Mouse (Mus musculus): ENCODE results near the gene Bbs9. TPM values are rescaled to one million over a fixed set of nuclear protein-coding genes. Genes with fewer than 3 reads are reported as not detected.

Gene Bbs9
- total and polyA plus RNA-seq, 3 experiments: 6.9 to 9.1 (median 7.8) TPM

GRCm38 (mm10) chr9:22613271-22613824 is 137.8 kb downstream of the Bbs9 start:
- dilution Hi-C loops (cut with MboI; ENCODE audit: extremely low pct_ligation_motif_present, extremely low pct_unique_long_range_greater_than_20kb, low sequenced_read_pairs) (no loop called here), in situ Hi-C loops (cut with MboI; ENCODE audit: low pct_ligation_motif_present, low pct_unique_long_range_greater_than_20kb, low sequenced_read_pairs) (no loop called here)
- no peak overlapping the region for H3K4me3 ChIP-seq (replicated peaks in 1 of 3; ENCODE audit: low read depth in 2 of 3, low read length in 2 of 3, poor library complexity in 1 of 3)
- H3K4me2 ChIP-seq (ENCODE audit: insufficient read depth, low read depth, poor library complexity, severe bottlenecking): no peak overlapping the region
- H3K9ac ChIP-seq (ENCODE audit: insufficient read depth, low read depth): no peak overlapping the region
- no peaks in the 10 kb centered on the region for H3K79me2 ChIP-seq (replicated peaks; ENCODE audit: control insufficient read depth, extremely low read depth, insufficient read depth, poor library complexity, severe bottlenecking)
- no peak overlapping the region for H3K27ac ChIP-seq (ENCODE audit: insufficient read depth, low read depth)
- H3K27me3 ChIP-seq (replicated peaks): no peaks in the 10 kb centered on the region
- peaks cover 3% of the 10 kb centered on the region for H3K9me3 ChIP-seq (replicated peaks; ENCODE audit: low read length)
- H3K36me3 ChIP-seq (replicated peaks in 1 of 2; ENCODE audit: control insufficient read depth in 1 of 2, insufficient read depth in 1 of 2, low read length in 1 of 2): no peaks in the 10 kb centered on the region
- no peak for DNase-seq (ENCODE audit: extremely low read depth)
- TF ChIP-seq ZKSCAN1 (IDR thresholded peaks at IDR 0.05; ENCODE audit: borderline replicate concordance, low read depth, low read length) (no peak), EP300 (IDR thresholded peaks at IDR 0.05; ENCODE audit: low read length) (no peak), USF1 (IDR thresholded peaks at IDR 0.05; ENCODE audit: low read depth, low read length) (no peak), CTCF (conservative IDR thresholded peaks at IDR 0.05 in 1 of 2, IDR thresholded peaks at IDR 0.05 in 1 of 2; ENCODE audit: low read depth in 2 of 2, low read length in 2 of 2) (no peak), ZNF384 (IDR thresholded peaks at IDR 0.05; ENCODE audit: low read depth, low read length) (no peak), E2F4 (IDR thresholded peaks at IDR 0.05; ENCODE audit: insufficient replicate concordance, low read depth, low read length) (no peak), ELF1 (IDR thresholded peaks at IDR 0.05; ENCODE audit: low read depth, low read length) (no peak), PAX5 (IDR thresholded peaks at IDR 0.05; ENCODE audit: low read length) (no peak)
- no peaks in the 10 kb centered on the region for H3K4me1 ChIP-seq (ENCODE audit: control insufficient read depth in 1 of 2, insufficient read depth in 2 of 2)

GRCm38 (mm10) chr9:22619245-22619644 is 143.7 kb downstream of the Bbs9 start:
- H3K27me3 ChIP-seq (replicated peaks): no peaks in the 10 kb centered on the region
- H3K4me2 ChIP-seq (ENCODE audit: insufficient read depth, low read depth, poor library complexity, severe bottlenecking): no peak overlapping the region
- DNase-seq (ENCODE audit: extremely low read depth): no peak
- peaks cover 3% of the 10 kb centered on the region for H3K9me3 ChIP-seq (replicated peaks; ENCODE audit: low read length)
- TF ChIP-seq NRF1 (IDR thresholded peaks at IDR 0.05; ENCODE audit: low read depth, low read length) (no peak), MAFK (IDR thresholded peaks at IDR 0.05; ENCODE audit: insufficient replicate concordance, low read length) (no peak), MAZ (IDR thresholded peaks at IDR 0.05; ENCODE audit: low read depth, low read length) (no peak), ZC3H11A (IDR thresholded peaks at IDR 0.05; ENCODE audit: low read depth, low read length) (no peak), ZNF384 (IDR thresholded peaks at IDR 0.05; ENCODE audit: low read depth, low read length) (no peak), PAX5 (IDR thresholded peaks at IDR 0.05; ENCODE audit: low read length) (no peak), JUND (conservative IDR thresholded peaks at IDR 0.05; ENCODE audit: low read depth, low read length) (no peak), TBP (conservative IDR thresholded peaks at IDR 0.05; ENCODE audit: low read depth, low read length) (no peak), POLR2AphosphoS2 (IDR thresholded peaks at IDR 0.05; ENCODE audit: low read depth, low read length) (no peak), CHD1 (IDR thresholded peaks at IDR 0.05; ENCODE audit: low read depth, low read length) (no peak), GABPA (IDR thresholded peaks at IDR 0.05; ENCODE audit: insufficient replicate concordance, low read depth, low read length) (no peak), JUN (IDR thresholded peaks at IDR 0.05; ENCODE audit: insufficient read depth, low read depth, low read length) (no peak), SMC3 (IDR thresholded peaks at IDR 0.05; ENCODE audit: low read depth, low read length) (no peak)
- no peak overlapping the region for H3K4me3 ChIP-seq (replicated peaks in 1 of 3; ENCODE audit: low read depth in 2 of 3, low read length in 2 of 3, poor library complexity in 1 of 3)
- in situ Hi-C loops (cut with MboI; ENCODE audit: low pct_ligation_motif_present, low pct_unique_long_range_greater_than_20kb, low sequenced_read_pairs): no loop called here
- no peak overlapping the region for H3K9ac ChIP-seq (ENCODE audit: insufficient read depth, low read depth)
- H3K27ac ChIP-seq (ENCODE audit: insufficient read depth, low read depth): no peak overlapping the region
- dilution Hi-C loops (cut with MboI; ENCODE audit: extremely low pct_ligation_motif_present, extremely low pct_unique_long_range_greater_than_20kb, low sequenced_read_pairs): no loop called here
- no peaks in the 10 kb centered on the region for H3K79me2 ChIP-seq (replicated peaks; ENCODE audit: control insufficient read depth, extremely low read depth, insufficient read depth, poor library complexity, severe bottlenecking)
- H3K4me1 ChIP-seq (ENCODE audit: control insufficient read depth in 1 of 2, insufficient read depth in 2 of 2): no peaks in the 10 kb centered on the region
- H3K36me3 ChIP-seq (replicated peaks in 1 of 2; ENCODE audit: control insufficient read depth in 1 of 2, insufficient read depth in 1 of 2, low read length in 1 of 2): no peaks in the 10 kb centered on the region
